Mouse (Mus musculus) embryonic facial prominence, embryonic 11.5 days (tissue): ENCODE data around the gene Lrpprc. TPM values are rescaled to one million over a fixed set of nuclear protein-coding genes. Genes with fewer than 3 reads are reported as not detected.

Source experiments
- ATAC-seq: fragments of 200-750 bp; cut with Nextera tagmentation; replicated peaks from 2 replicates; pipeline ENCODE4 v1.8.0; 2017; ENCODE audit warnings: low read depth; ENCODE audit not compliant: insufficient number of reproducible peaks, low FRiP score, low TSS enrichment
- DNase-seq: peaks from one replicate; pipeline ENCODE4 v3.0.0-alpha.2; 2015; ENCODE audit warnings: low spot score
- H3K27ac ChIP-seq: fragments of 300-500 bp; sonication (generic); replicated peaks from 2 replicates; pipeline ENCODE4 v1.5.1; 2014; ENCODE audit warnings: mild to moderate bottlenecking, low read depth, low read length, control low read depth
- H3K27me3 ChIP-seq: fragments of 300-500 bp; sonication (generic); 2 replicates; pipeline ENCODE4 v1.6.1; 2014; ENCODE audit warnings: mild to moderate bottlenecking, low read length, moderate library complexity, mixed read lengths; ENCODE audit not compliant: control insufficient read depth, insufficient read depth
- H3K36me3 ChIP-seq: fragments of 300-500 bp; sonication (generic); replicated peaks from 2 replicates; pipeline ENCODE4 v1.6.1; 2014; ENCODE audit warnings: low read depth, mild to moderate bottlenecking, low read length, moderate library complexity, mixed read lengths; ENCODE audit not compliant: control insufficient read depth, insufficient read depth
- H3K4me1 ChIP-seq: fragments of 300-500 bp; sonication (generic); 2 replicates; pipeline ENCODE4 v1.6.1; 2014; ENCODE audit warnings: low read length, mixed read lengths; ENCODE audit not compliant: control insufficient read depth, insufficient read depth
- H3K4me2 ChIP-seq: fragments of 300-500 bp; sonication (generic); 2 replicates; pipeline ENCODE4 v1.6.1; 2014; ENCODE audit warnings: low read depth, mild to moderate bottlenecking, control low read depth, low read length, moderate library complexity
- H3K4me3 ChIP-seq: fragments of 300-500 bp; sonication (generic); 2 replicates; pipeline ENCODE4 v1.5.1; 2014; ENCODE audit warnings: low read depth, low read length, control low read depth
- H3K9ac ChIP-seq: fragments of 300-500 bp; sonication (generic); replicated peaks from 2 replicates; pipeline ENCODE4 v1.6.1; 2014; ENCODE audit warnings: mild to moderate bottlenecking, control low read depth, low read length
- H3K9me3 ChIP-seq: fragments of 300-500 bp; sonication (generic); replicated peaks from 2 replicates; pipeline ENCODE4 v1.6.1; 2016; ENCODE audit warnings: mild to moderate bottlenecking, low read length, inconsistent platforms, mixed read lengths; ENCODE audit not compliant: control insufficient read depth
- WGBS: fragments of 180-500 bp; shearing (Covaris S2); extraction: QIAGEN DNeasy Blood & Tissue Kit; methylation state at CpG from one replicate; pipeline ENCODE4 v1.1.7; 2014; 5-methylcytosine and 5-hydroxymethylcytosine counted together
- polyA plus RNA-seq: library from polyadenylated mRNA; unstranded; fragments of >200 nt; fragmentation: Nextera tagmentation; extraction: Ambion mirVana; gene quantifications from 2 replicates; pipeline ENCODE4 v1.2.1, GENCODE M21; 2014

The Lrpprc gene
- polyA plus RNA-seq, 1 experiment from 2014 or later = 63.1 TPM

GRCm38 (mm10) chr17:84758374-84758773 lies 32.2 kb downstream of the Lrpprc start:
- ATAC-seq (no peak), DNase-seq (no peak)
- no peaks in the 10 kb centered on the region for H3K27me3 ChIP-seq
- no peaks in the 10 kb centered on the region for H3K4me1 ChIP-seq
- H3K27ac ChIP-seq = no peak overlapping the region
- H3K4me3 ChIP-seq = no peak overlapping the region
- no peaks in the 10 kb centered on the region for H3K9me3 ChIP-seq
- WGBS = 35% methylated on average over 10 of the region's 10 CpGs
- H3K9ac ChIP-seq = no peak overlapping the region
- no peaks in the 10 kb centered on the region; the same call in 1 of the 2 replicates for H3K36me3 ChIP-seq
- no peak overlapping the region for H3K4me2 ChIP-seq

- Histone ChIP-seq H3K27me3 (no peaks in the 10 kb centered on the region), H3K36me3 (no peaks in the 10 kb centered on the region), H3K9me3 (no peaks in the 10 kb centered on the region), H3K4me2 (no peak overlapping the region), H3K4me3 (no peak overlapping the region), H3K9ac (no peak overlapping the region), H3K4me1 (no peaks in the 10 kb centered on the region), H3K27ac (no peak overlapping the region)
- ATAC-seq (no peak), DNase-seq (peak; percentile 38)
- WGBS = 69% methylated on average over 2 of the region's 2 CpGs
Observed at GRCm38 (mm10) chr17:84756090-84756489, 34.5 kb downstream of the Lrpprc start.

GRCm38 (mm10) chr17:84753489-84753888 lies 37.1 kb downstream of the Lrpprc start:
- Histone ChIP-seq H3K9me3 (no peaks in the 10 kb centered on the region), H3K4me2 (no peak overlapping the region), H3K4me3 (no peak overlapping the region), H3K9ac (no peak overlapping the region), H3K27ac (no peak overlapping the region), H3K4me1 (no peaks in the 10 kb centered on the region), H3K36me3 (no peaks in the 10 kb centered on the region; the same call in 1 of the 2 replicates), H3K27me3 (no peaks in the 10 kb centered on the region)
- WGBS = 83% methylated on average over 5 of the region's 5 CpGs
- DNase-seq (no peak), ATAC-seq (no peak)

GRCm38 (mm10) chr17:84752286-84752685 lies 38.3 kb downstream of the Lrpprc start:
- 77% methylated on average over 2 of the region's 2 CpGs for WGBS
- Histone ChIP-seq H3K36me3 (no peaks in the 10 kb centered on the region; the same call in 1 of the 2 replicates), H3K27me3 (no peaks in the 10 kb centered on the region), H3K9me3 (no peaks in the 10 kb centered on the region), H3K4me1 (no peaks in the 10 kb centered on the region), H3K9ac (no peak overlapping the region), H3K4me3 (no peak overlapping the region), H3K4me2 (no peak overlapping the region), H3K27ac (no peak overlapping the region)
- no peak for ATAC-seq
- DNase-seq = no peak

- H3K27me3 ChIP-seq = no peaks in the 10 kb centered on the region
- ATAC-seq (no peak), DNase-seq (no peak)
- no peaks in the 10 kb centered on the region; the same call in 1 of the 2 replicates for H3K36me3 ChIP-seq
- H3K9me3 ChIP-seq = no peaks in the 10 kb centered on the region
- H3K4me1 ChIP-seq = no peaks in the 10 kb centered on the region
- H3K9ac ChIP-seq = no peak overlapping the region
- WGBS = 78% methylated on average over 8 of the region's 8 CpGs
- H3K27ac ChIP-seq = no peak overlapping the region
- H3K4me2 ChIP-seq = no peak overlapping the region
- H3K4me3 ChIP-seq = no peak overlapping the region
Observed at GRCm38 (mm10) chr17:84751630-84752191, 38.9 kb downstream of the Lrpprc start.

GRCm38 (mm10) chr17:84750130-84750529 lies 40.5 kb downstream of the Lrpprc start:
- no peaks in the 10 kb centered on the region; the same call in 1 of the 2 replicates for H3K36me3 ChIP-seq
- WGBS = 84% methylated on average over 4 of the region's 4 CpGs
- no peak for DNase-seq

GRCm38 (mm10) chr17:84749297-84749696 lies 41.3 kb downstream of the Lrpprc start:
- ATAC-seq = no peak

More at GRCm38 (mm10) chr17:84750130-84750529, 40.5 kb downstream of the Lrpprc start:
- no peak for ATAC-seq
- no peaks in the 10 kb centered on the region for H3K27me3 ChIP-seq
- H3K9ac ChIP-seq = no peak overlapping the region
- no peak overlapping the region for H3K4me2 ChIP-seq
- no peak overlapping the region for H3K4me3 ChIP-seq
- H3K9me3 ChIP-seq = no peaks in the 10 kb centered on the region
- H3K4me1 ChIP-seq = no peaks in the 10 kb centered on the region
- H3K27ac ChIP-seq = no peak overlapping the region

GRCm38 (mm10) chr17:84748152-84748682 lies 42.4 kb downstream of the Lrpprc start:
- Histone ChIP-seq H3K4me3 (no peak overlapping the region), H3K9me3 (no peaks in the 10 kb centered on the region), H3K4me2 (no peak overlapping the region), H3K9ac (no peak overlapping the region), H3K27me3 (no peaks in the 10 kb centered on the region), H3K36me3 (no peaks in the 10 kb centered on the region; the same call in 1 of the 2 replicates), H3K4me1 (no peaks in the 10 kb centered on the region), H3K27ac (no peak overlapping the region)
- no peak for ATAC-seq
- 93% methylated on average over 9 of the region's 9 CpGs for WGBS
- no peak for DNase-seq

More at GRCm38 (mm10) chr17:84749297-84749696, 41.3 kb downstream of the Lrpprc start:
- no peaks in the 10 kb centered on the region; the same call in 1 of the 2 replicates for H3K36me3 ChIP-seq
- H3K27ac ChIP-seq = no peak overlapping the region
- H3K4me3 ChIP-seq = no peak overlapping the region
- H3K9ac ChIP-seq = no peak overlapping the region
- no peaks in the 10 kb centered on the region for H3K27me3 ChIP-seq
- no peak for DNase-seq
- 80% methylated on average over 8 of the region's 8 CpGs for WGBS
- no peaks in the 10 kb centered on the region for H3K9me3 ChIP-seq
- no peak overlapping the region for H3K4me2 ChIP-seq
- no peaks in the 10 kb centered on the region for H3K4me1 ChIP-seq
